Mouse (Mus musculus): ENCODE data around the gene Depdc5. TPM values are rescaled to one million over a fixed set of nuclear protein-coding genes. Genes with fewer than 3 reads are reported as not detected.
"Not testable (repeated sequence)": the region's sequence is repeated elsewhere in the genome, so short reads cannot be mapped to it uniquely, and the experiment has no call there.

The Depdc5 gene
- polyA plus RNA-seq, 1 experiment from 2014 or later = 22.6 TPM

DNA sequence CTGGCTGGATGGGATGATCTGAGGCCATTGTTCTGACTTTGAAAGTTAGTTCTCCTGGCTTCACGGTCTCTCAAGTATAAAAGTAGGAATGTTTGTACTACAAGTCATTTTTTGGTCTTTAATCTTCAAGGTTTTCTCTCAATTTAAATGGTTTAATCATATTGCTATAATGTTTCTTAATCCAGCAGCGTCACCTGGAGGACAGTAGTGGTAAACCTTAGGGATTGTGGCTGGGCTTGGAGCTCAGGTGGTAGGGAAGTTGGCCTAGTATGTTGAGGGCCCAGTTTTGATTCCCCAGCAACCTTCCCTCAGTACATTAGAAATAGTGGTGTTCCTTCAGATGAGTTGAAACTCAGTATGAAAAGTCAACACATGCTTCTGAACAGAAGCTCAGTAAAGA, 158.1 kb downstream of the Depdc5 start:
- H3K27me3 ChIP-seq (replicated peaks; ENCODE audit: control insufficient read depth, insufficient read depth, low read length) = no peaks in the 10 kb centered on the region
- no peak overlapping the region for H3K9ac ChIP-seq (ENCODE audit: low read depth, low read length)
- ATAC-seq (replicated peaks; ENCODE audit: low FRiP score) (no peak), DNase-seq (ENCODE audit: low spot score) (no peak)
- H3K9me3 ChIP-seq (ENCODE audit: control insufficient read depth, low read length) = no peaks in the 10 kb centered on the region
- 83% methylated on average over 2 of the region's 2 CpGs for WGBS
- H3K4me3 ChIP-seq (ENCODE audit: low read depth, low read length) = no peak overlapping the region
- no peak overlapping the region for H3K27ac ChIP-seq (ENCODE audit: low read depth, low read length)
- H3K36me3 ChIP-seq (ENCODE audit: control insufficient read depth, insufficient read depth, low read length) = peaks cover 13% of the 10 kb centered on the region; the same call in 1 of the 2 replicates
- peak overlapping the region; percentile 5; the same call in 1 of the 2 replicates for H3K4me2 ChIP-seq
- peaks cover 26% of the 10 kb centered on the region for H3K4me1 ChIP-seq (replicated peaks; ENCODE audit: control insufficient read depth, insufficient read depth, low read length)

DNA sequence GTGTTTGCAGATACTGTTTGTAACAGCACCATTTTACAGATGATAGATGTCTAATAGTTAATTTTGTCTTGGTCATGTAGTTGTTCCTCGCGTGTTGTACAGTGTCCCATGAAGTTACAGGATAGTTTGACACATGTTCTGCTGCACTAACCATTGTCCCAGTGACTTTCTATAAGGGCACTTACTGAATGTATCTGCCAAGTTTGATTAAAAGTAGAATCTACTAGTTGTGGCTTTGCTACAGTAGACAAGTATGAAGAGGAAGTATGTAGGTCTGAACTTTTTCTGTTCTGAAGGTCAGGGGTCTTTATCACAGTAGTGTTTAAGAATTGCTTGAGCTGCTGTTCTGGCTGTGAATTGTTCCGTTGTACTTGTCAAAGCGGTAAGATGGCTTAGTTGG, 159.8 kb downstream of the Depdc5 start:
- ATAC-seq (replicated peaks; ENCODE audit: low FRiP score) = no peak
- 90% methylated on average over 4 of the region's 4 CpGs for WGBS

DNA sequence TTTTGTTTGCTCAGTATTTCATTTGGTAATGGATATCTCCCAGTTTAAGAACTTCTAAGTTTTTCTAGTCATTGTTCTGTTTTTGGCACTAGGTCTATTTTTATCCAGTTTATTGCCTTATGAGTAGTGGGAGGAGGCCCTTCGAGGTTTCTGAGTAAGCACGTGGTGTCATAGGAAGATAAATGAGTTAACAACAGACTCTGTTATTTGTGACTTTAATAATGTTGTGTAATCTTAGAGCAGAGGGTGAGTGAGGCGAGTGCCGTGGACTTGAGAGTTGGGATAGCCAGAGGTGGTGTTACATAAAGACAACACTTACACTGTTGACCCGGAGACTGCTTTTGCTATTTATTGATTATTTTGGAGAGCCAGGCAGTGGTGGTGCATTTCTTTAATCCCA, 161.0 kb downstream of the Depdc5 start:
- no peak overlapping the region for H3K4me3 ChIP-seq (ENCODE audit: low read depth, low read length)
- H3K4me1 ChIP-seq (replicated peaks; ENCODE audit: control insufficient read depth, insufficient read depth, low read length) = peaks cover 21% of the 10 kb centered on the region
- H3K27me3 ChIP-seq (replicated peaks; ENCODE audit: control insufficient read depth, insufficient read depth, low read length) = no peaks in the 10 kb centered on the region
- DNase-seq (ENCODE audit: low spot score) (no peak), ATAC-seq (replicated peaks; ENCODE audit: low FRiP score) (no peak)
- no peak overlapping the region for H3K27ac ChIP-seq (ENCODE audit: low read depth, low read length)
- no peaks in the 10 kb centered on the region for H3K9me3 ChIP-seq (ENCODE audit: control insufficient read depth, low read length)
- no peak overlapping the region for H3K4me2 ChIP-seq
- H3K9ac ChIP-seq (ENCODE audit: low read depth, low read length) = no peak overlapping the region
- WGBS = 53% methylated on average over 5 of the region's 5 CpGs
- peaks cover 18% of the 10 kb centered on the region for H3K36me3 ChIP-seq (ENCODE audit: control insufficient read depth, insufficient read depth, low read length)

More for the DNA sequence above, 159.8 kb downstream of the Depdc5 start:
- Histone ChIP-seq H3K27ac (ENCODE audit: low read depth, low read length) (no peak overlapping the region), H3K9me3 (ENCODE audit: control insufficient read depth, low read length) (no peaks in the 10 kb centered on the region), H3K9ac (ENCODE audit: low read depth, low read length) (no peak overlapping the region), H3K4me2 (no peak overlapping the region), H3K4me1 (replicated peaks; ENCODE audit: control insufficient read depth, insufficient read depth, low read length) (peaks cover 21% of the 10 kb centered on the region), H3K36me3 (ENCODE audit: control insufficient read depth, insufficient read depth, low read length) (peaks cover 18% of the 10 kb centered on the region), H3K4me3 (ENCODE audit: low read depth, low read length) (no peak overlapping the region), H3K27me3 (replicated peaks; ENCODE audit: control insufficient read depth, insufficient read depth, low read length) (no peaks in the 10 kb centered on the region)
- DNase-seq (ENCODE audit: low spot score) = no peak

DNA sequence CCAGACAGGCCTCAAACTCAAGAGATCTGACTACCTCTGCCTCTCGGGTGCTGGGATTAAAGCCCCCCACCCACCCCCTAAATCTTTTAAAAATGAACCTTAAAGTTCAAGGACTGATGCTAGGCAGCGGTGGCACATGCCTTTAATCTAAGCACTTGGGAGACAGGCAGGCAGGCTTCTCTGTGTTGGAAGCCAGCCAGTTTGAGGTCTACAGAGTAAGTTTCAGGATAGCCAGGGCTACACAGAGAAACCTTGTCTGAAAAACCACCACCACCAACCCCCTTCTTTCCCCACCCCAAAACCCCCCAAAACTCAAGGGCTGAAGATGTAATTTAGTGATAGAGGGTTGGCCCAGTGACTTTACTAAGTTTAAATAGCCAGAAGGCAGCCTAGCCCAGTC, 165.2 kb downstream of the Depdc5 start:
- H3K4me2 ChIP-seq = no peak overlapping the region
- peaks cover 21% of the 10 kb centered on the region for H3K4me1 ChIP-seq (replicated peaks; ENCODE audit: control insufficient read depth, insufficient read depth, low read length)
- DNase-seq (ENCODE audit: low spot score) (no peak), ATAC-seq (replicated peaks; ENCODE audit: low FRiP score) (no peak)
- 81% methylated on average over 2 of the region's 2 CpGs for WGBS
- no peaks in the 10 kb centered on the region for H3K27me3 ChIP-seq (replicated peaks; ENCODE audit: control insufficient read depth, insufficient read depth, low read length)
- no peak overlapping the region for H3K27ac ChIP-seq (ENCODE audit: low read depth, low read length)
- H3K36me3 ChIP-seq (ENCODE audit: control insufficient read depth, insufficient read depth, low read length) = peaks cover 13% of the 10 kb centered on the region
- no peaks in the 10 kb centered on the region for H3K9me3 ChIP-seq (ENCODE audit: control insufficient read depth, low read length)
- H3K9ac ChIP-seq (ENCODE audit: low read depth, low read length) = no peak overlapping the region
- H3K4me3 ChIP-seq (ENCODE audit: low read depth, low read length) = no peak overlapping the region

DNA sequence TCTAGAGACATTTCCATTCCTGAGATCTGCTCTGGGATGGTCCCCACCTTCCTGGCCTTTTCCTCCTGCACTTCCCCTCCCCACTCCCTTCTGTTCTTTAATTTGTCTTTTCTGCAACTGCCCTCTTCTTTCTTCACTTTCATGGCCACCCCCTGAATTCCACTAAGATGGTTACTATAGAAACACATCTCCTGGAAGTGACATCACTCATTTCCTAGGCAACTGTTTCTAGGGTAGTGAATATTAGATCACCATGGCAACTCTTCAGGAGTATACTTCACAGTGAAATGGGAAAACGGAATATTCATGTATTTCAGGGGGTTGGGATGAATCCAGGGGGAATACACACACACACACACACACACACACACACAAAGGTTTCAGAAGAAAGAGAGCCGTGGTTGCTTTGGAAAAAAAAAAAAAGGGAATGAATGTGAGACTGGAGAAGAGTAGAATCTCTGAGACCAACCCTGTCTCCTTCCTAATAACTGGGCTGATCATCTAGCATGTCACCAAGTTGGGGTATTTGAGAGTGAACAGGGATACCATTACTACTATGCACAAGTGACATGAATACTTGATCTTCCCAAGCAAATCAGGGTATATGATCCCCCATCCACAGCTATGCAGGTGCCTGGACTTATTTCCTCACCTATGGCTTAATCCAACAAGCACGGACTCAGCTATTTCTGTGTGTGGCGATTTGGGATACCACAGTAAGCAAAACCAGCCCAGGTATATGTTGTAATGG, 167.1 kb downstream of the Depdc5 start:
- DNase-seq (ENCODE audit: low spot score) (no peak), ATAC-seq (replicated peaks; ENCODE audit: low FRiP score) (no peak)

DNA sequence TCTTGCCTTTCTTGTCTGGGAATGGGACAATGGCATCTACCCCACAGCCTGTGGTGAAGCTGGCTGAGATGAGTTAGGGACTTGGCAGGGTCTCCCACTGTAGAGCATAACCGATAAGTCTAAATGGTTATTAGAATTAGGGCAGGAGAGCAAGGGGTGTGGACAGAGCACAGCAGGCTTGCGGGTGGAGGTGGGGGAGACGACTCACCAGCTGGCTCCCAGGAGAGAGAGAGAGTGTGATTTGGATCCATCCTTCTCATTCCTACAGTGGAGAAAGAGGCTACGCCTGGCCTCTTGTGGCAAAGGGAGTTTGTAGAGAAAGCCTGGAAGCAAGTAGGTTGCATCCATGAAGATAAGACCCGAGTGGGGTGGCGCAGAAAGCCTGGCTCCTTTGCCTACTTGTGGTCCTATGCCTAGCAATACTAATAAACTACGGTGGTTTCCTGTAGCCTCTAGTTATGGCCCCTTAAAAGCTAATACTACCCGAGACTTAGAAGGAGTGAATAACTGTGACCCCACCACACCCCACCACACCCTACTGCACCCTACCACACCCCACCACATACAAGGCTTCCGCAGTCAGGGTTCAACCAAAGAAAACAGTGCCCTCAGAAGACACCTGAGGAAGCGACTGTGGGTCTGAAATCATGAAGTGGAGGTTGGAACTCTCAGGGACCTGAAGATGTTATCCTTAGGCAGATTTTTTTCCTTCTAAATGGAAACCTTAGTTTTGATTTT, 168.7 kb downstream of the Depdc5 start:
- 0 out of 2 replicates have a peak overlapping the region, but pooled peaks have one; percentile 9 for H3K9ac ChIP-seq (ENCODE audit: low read depth, low read length)
- no peak overlapping the region for H3K4me3 ChIP-seq (ENCODE audit: low read depth, low read length)
- H3K27ac ChIP-seq (ENCODE audit: low read depth, low read length) = no peak overlapping the region
- ATAC-seq (replicated peaks; ENCODE audit: low FRiP score) (peak; percentile 54; the same call in 1 of the 2 replicates), DNase-seq (ENCODE audit: low spot score) (no peak)
- H3K27me3 ChIP-seq (replicated peaks; ENCODE audit: control insufficient read depth, insufficient read depth, low read length) = no peaks in the 10 kb centered on the region
- no peaks in the 10 kb centered on the region for H3K9me3 ChIP-seq (ENCODE audit: control insufficient read depth, low read length)
- H3K4me2 ChIP-seq = peak overlapping the region; percentile 44
- 72% methylated on average over 10 of the region's 10 CpGs for WGBS
- H3K4me1 ChIP-seq (replicated peaks; ENCODE audit: control insufficient read depth, insufficient read depth, low read length) = peaks cover 21% of the 10 kb centered on the region
- H3K36me3 ChIP-seq (ENCODE audit: control insufficient read depth, insufficient read depth, low read length) = peaks cover 5% of the 10 kb centered on the region

More for the DNA sequence above, 167.1 kb downstream of the Depdc5 start:
- Histone ChIP-seq H3K9ac (ENCODE audit: low read depth, low read length) (no peak overlapping the region), H3K4me1 (replicated peaks; ENCODE audit: control insufficient read depth, insufficient read depth, low read length) (peaks cover 21% of the 10 kb centered on the region), H3K27ac (ENCODE audit: low read depth, low read length) (no peak overlapping the region), H3K4me2 (no peak overlapping the region), H3K27me3 (replicated peaks; ENCODE audit: control insufficient read depth, insufficient read depth, low read length) (no peaks in the 10 kb centered on the region), H3K4me3 (ENCODE audit: low read depth, low read length) (no peak overlapping the region), H3K9me3 (ENCODE audit: control insufficient read depth, low read length) (no peaks in the 10 kb centered on the region), H3K36me3 (ENCODE audit: control insufficient read depth, insufficient read depth, low read length) (peaks cover 5% of the 10 kb centered on the region)
- WGBS = 76% methylated on average over 4 of the region's 4 CpGs

DNA sequence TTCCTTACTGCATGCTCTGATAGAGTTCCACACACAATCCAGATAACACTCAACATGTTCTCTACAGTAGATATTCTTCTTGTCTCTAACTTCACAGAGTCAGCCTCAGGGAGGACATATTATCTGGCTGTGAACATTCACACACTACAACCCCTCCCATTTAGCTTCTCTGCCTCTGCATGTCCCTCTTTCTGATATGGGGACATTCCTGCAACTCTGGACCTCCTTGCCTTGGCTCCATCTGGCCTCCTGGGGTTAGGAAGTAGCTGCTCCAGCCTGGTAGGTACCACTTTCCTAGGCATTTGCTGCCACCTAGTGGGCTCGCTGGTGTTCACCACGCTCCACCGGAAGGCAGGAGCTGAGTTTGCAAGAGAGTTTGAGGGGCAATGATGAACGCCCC, 169.6 kb downstream of the Depdc5 start:
- H3K36me3 ChIP-seq (ENCODE audit: control insufficient read depth, insufficient read depth, low read length) = peaks cover 2% of the 10 kb centered on the region; the same call in 1 of the 2 replicates
- WGBS = 0% methylated on average over 4 of the region's 4 CpGs
- no peak overlapping the region for H3K9ac ChIP-seq (ENCODE audit: low read depth, low read length)
- peak; percentile 85 for ATAC-seq (replicated peaks; ENCODE audit: low FRiP score)
- H3K4me1 ChIP-seq (replicated peaks; ENCODE audit: control insufficient read depth, insufficient read depth, low read length) = peaks cover 21% of the 10 kb centered on the region
- no peak overlapping the region for H3K4me3 ChIP-seq (ENCODE audit: low read depth, low read length)
- no peaks in the 10 kb centered on the region for H3K9me3 ChIP-seq (ENCODE audit: control insufficient read depth, low read length)
- no peaks in the 10 kb centered on the region for H3K27me3 ChIP-seq (replicated peaks; ENCODE audit: control insufficient read depth, insufficient read depth, low read length)
- H3K27ac ChIP-seq (ENCODE audit: low read depth, low read length) = no peak overlapping the region
- H3K4me2 ChIP-seq = peak overlapping the region; percentile 43; the same call in 1 of the 2 replicates
- peak; percentile 85 for DNase-seq (ENCODE audit: low spot score)

DNA sequence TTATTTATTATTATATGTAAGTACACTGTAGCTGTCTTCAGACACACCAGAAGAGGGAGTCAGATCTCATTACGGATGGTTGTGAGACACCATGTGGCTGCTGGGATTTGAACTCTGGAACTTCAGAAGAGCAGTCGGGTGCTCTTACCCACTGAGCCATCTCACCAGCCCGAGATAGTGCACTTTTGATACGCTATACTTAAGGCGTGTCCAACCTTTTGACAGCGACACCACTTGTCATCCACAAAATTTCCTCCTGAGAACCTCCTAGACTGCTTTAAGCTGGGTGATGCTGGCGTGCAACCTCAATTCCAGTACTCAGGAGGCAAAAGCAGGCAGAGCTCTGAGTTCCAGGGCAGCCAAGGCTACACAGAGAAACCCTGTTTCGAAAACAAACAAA, 170.1 kb downstream of the Depdc5 start:
- not testable (repeated sequence) for DNase-seq (ENCODE audit: low spot score); H3K36me3 ChIP-seq (ENCODE audit: control insufficient read depth, insufficient read depth, low read length)

More for the DNA sequence above, 170.1 kb downstream of the Depdc5 start:
- not testable (repeated sequence) for H3K9me3 ChIP-seq (ENCODE audit: control insufficient read depth, low read length); H3K27me3 ChIP-seq (replicated peaks; ENCODE audit: control insufficient read depth, insufficient read depth, low read length); H3K27ac ChIP-seq (ENCODE audit: low read depth, low read length); ATAC-seq (replicated peaks; ENCODE audit: low FRiP score); H3K4me3 ChIP-seq (ENCODE audit: low read depth, low read length); H3K9ac ChIP-seq (ENCODE audit: low read depth, low read length)
- 41% methylated on average over 8 of the region's 8 CpGs for WGBS
- Histone ChIP-seq H3K4me2 (peak overlapping the region; percentile 43), H3K4me1 (replicated peaks; ENCODE audit: control insufficient read depth, insufficient read depth, low read length) (peaks cover 21% of the 10 kb centered on the region)

Data from liver, embryonic 11.5 days (tissue).